Mouse (Mus musculus) embryo, embryonic 11 days (tissue): Measurements from ENCODE around the gene Rln3.
"Not testable (repeated sequence)": the region's sequence is repeated elsewhere in the genome, so short reads cannot be mapped to it uniquely, and the experiment has no call there.

Experiments used
- DNase-seq: peaks from one replicate; pipeline ENCODE4 v3.0.0-alpha.2; 2015

Rln3 gene

GRCm38 (mm10) chr8:84015833-84016232 is 29.0 kb downstream of the Rln3 start:
- DNase-seq = no peak

DNA sequence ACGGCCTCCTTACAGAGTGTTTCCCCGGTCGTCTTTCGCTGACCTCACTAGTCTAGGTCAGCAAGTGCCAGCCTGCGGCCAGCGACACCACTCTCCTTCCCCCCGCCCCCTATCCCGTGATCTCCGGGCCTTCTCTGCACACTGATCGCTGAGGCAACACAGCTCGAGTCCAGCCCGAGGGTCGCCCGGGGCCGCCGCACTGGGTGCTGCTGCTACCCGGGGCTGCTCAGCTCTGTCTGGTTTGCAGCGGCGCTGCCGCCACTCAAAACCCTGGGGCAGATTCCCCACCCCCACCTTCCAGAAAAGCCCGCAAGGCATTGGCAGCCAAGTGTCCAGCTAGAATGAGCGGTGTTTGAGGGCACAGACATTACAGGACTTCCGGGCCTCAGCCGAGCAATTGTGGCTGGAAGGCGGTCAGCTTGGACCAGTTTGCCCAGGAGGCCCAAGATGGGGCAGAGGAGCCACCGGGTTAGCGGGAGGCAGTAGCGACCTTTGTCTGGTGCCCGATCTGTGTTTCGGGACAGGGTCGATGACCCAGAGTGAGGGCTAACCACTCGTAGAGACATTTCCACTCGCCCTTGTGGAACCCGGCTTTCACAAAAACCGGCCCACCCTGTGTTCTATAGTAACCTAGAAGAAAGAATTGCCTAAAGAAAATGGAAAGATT is 32.2 kb downstream of the Rln3 start:
- DNase-seq = peak; percentile 55

GRCm38 (mm10) chr8:84011705-84012498 is 32.9 kb downstream of the Rln3 start, which contains the start of gene 2210011C24Rik:
2210011C24Rik (minus strand) TSS chr8:84012171.
- DNase-seq = no peak

GRCm38 (mm10) chr8:84010625-84011611 is 33.9 kb downstream of the Rln3 start:
- peak; percentile 90 for DNase-seq

DNA sequence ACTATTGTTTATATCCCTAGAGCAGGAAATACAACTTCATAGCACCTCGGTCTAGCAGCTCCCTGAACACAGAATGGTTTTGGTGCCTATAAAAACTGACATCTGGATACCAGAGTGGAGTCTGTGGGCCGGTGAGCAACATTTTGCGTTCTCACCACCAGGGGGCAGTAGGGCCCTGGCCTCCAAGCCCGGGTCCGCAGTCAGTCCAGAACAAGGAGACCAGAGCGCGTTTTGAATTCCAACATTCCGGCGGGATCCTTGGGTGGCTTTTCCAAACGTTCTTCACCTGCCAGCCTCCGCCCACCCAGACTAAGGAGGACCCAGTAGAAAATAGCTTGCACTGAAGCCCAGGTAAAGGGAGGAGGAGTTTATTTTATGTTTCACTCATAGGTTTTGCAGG is 34.9 kb downstream of the Rln3 start:
- DNase-seq = peak; percentile 91

DNA sequence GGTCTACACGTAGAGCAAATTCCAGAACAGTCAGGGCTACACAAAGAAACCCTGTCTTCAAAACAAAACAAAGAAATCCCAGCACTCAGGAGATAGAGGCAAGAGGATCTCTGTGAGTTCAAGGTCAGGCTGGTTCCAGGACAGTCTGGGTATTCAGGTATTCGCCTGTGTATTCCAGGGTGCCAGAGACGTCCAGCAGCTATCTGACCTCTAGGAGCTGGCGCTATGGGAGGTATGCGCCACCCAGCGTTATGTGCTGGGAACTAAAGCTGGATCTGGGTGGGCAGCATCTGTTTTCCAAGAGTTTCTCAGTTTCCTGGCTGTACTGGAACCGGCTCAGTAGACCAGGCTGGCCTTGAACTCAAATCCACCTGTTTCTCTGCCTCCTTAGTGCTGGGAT is 36.4 kb downstream of the Rln3 start:
- peak; percentile 57 for DNase-seq

- DNase-seq = not testable (repeated sequence)
Observed at GRCm38 (mm10) chr8:84005502-84005901, 39.3 kb downstream of the Rln3 start.

DNA sequence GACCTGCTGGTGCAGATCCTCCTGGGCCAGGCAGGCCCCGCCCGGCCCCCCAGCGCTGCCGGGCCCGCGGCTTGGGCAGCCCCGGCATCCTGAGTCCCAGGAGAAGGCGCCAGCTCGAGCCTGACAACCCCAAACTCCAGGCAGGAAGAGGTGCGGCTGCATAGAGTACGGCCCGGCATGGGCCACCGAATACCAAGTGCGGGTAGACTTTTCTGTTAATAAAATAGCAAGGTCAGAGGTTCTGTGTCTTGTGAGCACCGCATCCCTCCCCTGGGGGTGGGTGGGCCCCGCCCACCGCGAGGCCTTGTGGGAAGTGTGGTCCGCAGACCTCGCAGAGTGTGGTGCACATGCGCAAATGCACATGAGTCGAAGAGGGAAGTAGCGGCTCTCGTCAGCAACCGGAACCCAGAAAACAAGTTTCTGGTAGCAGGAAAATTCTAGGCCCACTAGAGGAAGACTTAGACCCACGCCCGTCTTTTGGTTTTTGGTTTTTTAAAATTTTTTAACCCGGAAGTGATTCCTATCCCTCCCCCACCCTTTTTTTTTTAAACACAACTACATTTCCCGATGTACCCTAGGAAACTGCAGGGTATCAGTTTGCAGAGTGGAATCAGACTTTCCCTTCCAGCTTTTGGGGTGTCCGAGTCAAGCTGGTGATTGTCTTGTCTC is 40.1 kb downstream of the Rln3 start:
- peak; percentile 97 for DNase-seq

DNA sequence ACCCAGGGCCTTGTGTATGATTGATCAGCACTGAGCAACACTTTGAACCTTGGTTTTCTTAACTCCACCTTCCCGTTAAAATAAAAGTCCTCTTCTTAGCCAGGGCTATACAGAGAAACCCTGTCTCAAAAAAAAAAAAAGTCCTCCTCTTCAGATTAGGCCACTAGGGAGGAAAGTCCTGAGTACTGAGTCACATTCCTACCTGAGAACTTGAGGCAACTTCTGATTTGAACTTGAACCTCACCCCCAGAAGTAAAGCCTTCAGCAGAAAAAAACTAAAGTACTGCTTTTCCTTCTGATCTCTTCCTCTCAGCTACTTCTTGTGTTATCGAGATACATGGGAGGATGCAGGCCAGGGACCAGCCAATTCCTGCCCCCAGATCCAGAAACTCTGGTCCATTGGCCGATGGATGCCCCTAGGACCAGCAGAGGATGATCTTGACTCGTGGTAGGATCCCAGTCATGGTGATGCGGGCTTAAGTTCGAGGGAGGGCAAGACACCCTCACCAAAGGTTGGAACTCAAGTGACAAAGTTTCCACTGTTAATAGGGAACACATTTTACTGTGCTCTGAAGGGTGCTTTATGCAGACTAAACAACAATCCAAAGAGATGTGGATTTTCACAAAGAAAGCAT is 41.1 kb downstream of the Rln3 start:
- no peak for DNase-seq

- DNase-seq = no peak
Observed at GRCm38 (mm10) chr8:84002957-84003611, 41.7 kb downstream of the Rln3 start.

DNA sequence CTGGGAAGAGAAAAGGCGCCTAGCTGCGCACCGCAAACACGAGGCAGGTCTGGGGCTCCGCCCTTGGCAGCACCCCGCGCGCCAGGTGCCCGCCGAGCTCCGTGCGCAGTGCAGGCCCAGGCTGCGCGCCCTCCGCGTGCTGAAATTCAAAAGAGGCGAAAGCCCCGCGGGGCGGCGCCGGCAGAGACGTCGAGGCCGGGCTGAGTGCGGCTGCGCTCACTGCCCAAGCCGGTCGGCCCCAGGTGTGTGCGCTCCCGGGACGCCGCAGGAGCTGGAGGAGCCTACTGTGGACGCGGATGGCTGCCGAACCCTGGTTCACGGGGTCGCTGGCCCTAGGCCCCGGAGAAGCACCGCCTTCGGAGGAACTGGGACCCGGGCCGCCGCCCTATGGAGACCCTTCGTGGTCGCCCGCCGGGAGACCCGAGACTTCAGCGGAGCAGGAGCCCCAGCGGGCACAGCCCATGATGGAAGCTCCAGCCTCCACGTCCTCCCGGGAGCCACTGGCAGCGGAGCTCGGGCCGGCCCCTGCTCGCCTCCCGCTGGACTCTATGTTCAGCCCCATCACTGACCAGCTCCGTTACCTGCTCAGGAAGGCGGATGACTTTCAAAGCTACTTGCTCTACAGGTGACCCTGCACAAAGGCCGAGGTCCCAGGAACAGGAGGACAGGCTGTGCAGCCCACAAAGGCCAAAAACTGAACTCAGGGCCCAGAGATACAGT is 43.4 kb downstream of the Rln3 start, which contains the start of gene 1700067K01Rik:
1700067K01Rik (plus strand) TSS at position 222 of the 720 bp plus-strand sequence.
- no peak for DNase-seq

- DNase-seq = no peak
Observed at GRCm38 (mm10) chr8:83999825-84000224, 45.0 kb downstream of the Rln3 start.

DNA sequence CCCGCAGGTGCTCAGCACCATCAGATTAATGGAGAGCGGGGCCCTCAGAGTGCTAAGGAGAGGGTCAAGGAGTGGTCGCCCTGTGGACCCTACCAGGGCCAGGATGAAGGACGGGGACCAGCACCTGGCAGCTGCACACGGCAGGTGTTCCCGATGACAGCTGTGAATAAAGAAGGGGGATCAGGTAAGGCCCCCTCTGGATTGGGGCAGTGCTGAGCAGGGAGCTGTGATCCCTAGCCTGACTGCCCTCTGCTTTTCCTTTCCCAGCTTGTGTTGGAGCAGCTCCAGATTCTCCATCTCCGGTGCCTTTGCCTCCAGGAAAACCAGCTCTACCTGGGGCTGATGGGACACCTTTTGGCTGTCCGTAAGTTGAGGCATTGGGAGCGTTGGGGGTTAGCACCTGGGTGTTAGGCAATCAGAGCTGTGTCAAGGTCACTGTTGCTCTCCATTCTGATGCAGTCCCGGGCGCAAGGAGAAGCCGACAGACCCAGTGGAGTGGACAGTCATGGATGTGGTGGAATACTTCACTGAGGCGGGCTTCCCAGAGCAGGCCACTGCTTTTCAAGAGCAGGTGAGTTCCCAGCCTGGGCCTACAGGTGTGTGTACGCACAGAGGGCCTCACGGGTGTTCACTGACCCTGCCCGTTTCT is 45.6 kb downstream of the Rln3 start:
- no peak for DNase-seq

DNA sequence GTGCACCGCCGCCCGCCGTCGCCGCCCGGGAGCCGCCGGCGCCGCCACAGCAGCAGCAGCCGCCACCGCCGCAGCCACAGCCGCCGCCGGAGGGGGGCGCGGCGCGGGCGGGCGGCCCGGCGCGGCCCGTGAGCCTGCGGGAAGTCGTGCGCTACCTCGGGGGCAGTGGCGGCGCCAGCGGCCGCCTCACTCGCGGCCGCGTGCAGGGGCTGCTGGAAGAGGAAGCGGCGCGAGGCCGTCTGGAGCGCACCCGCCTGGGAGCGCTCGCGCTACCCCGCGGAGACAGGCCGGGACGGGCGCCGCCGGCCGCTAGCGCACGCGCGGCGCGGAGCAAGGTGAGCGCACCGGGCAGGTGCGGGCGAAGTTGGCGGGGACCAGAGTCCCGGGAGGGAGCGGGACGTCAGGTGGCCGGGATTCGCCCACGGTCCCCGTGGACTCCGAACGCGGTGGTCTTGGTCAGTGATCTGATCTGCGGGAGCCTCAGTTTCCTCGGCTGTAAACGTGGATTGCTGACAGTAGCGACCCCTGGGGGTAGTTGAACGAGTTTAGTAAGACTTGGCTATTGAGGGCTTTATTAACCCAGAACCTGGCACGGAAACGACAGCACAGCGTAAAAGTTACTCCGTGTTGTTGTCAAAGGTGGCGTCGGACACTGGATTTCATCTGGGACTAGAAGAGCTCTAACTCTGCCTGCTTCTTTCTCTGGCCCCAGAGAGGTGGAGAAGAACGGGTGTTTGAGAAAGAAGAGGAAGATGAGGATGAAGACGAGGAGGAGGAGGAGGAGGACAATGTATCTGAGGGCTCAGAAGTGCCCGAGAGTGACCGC is 46.4 kb downstream of the Rln3 start:
- DNase-seq = peak; percentile 85

DNA sequence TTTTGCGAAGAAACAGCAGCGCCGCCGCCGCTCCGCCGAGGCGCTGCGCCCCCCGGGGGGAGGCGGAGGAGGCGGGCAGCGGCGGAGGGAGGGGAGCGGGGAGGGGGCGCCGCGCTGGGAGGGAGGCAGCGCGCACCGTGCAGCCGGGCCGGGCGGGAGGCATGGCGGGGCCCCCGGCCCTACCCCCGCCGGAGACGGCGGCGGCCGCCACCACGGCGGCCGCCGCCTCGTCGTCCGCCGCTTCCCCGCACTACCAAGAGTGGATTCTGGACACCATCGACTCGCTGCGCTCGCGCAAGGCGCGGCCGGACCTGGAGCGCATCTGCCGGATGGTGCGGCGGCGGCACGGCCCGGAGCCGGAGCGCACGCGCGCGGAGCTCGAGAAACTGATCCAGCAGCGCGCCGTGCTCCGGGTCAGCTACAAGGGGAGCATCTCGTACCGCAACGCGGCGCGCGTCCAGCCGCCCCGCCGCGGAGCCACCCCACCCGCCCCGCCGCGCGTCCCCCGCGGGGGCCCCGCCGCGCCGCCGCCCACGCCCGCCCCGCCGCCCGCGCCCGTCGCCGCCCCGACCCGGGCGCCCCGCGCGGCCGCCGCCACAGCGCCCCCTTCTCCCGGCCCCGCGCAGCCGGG is 47.2 kb downstream of the Rln3 start, which contains the start of gene Samd1:
Samd1 (plus strand) TSS at position 162 of the 631 bp plus-strand sequence.
- peak; percentile 80 for DNase-seq

DNA sequence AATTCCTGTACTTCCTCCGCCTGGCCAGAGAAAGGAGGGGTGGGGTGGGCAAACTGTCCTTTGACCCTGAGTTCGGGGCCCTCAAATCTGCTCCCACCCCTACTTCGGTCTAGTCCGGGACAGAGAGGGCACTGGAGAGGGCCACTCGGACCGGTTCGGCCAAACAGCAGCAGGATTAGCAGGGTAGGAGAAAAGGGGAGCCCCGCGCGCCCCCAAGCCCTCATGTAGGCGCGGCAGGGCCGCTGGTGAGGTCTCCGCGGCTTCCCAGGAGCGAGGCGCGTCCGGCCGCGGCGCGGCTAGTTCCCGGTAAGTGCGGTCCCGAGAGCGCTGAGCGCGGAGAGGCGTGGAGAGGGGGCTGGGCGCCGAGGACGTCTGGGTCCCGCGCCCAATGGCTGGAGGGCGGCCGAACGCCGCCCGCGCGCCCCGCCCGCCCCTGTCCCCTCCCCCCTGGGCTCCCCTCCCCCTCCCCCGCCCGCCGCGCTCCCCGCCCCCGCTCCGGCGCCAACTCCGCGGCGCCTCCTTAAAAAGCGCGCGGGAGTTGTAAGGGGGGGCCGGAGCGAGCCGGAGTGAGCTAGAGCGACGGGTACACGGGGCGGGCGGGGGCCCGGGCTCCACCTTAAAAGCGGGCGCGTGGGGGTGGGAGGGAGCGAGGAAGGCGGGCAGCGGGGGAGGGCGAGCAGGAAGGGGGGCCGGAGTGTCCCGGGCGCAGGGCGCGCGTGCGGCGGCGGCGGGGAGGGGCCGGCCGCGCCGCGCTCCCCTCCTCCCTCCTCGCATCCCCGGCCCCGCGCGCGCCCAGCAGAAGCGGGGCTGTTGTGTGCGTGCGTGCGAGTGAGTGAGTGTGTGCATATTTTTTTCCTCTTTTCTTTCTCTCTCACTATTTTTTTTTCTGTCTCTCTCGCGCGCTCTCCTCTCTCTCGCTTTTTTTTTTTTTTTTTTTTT is 48.0 kb downstream of the Rln3 start:
- DNase-seq = peak; percentile 95

DNA sequence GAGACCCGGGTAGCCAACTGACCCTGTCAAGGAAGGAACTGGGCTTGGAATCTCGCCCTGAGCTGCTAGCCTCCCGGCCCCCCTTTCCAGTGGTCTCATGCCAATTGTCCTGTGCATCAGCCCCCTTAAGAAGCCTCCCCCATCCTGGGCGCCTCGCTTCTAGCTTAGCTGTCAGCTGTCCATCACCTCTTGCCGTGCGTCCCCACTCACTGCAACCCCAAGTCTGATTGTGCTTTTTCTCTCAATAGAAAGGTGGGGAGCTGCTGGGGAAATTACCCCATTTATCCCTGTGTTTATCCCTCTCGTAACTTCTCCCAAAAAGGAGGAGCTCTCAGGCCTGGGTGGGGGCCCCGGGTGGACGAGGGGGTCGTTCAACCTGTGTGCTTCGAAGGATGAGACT is 48.8 kb downstream of the Rln3 start:
- no peak for DNase-seq
